Mouse (Mus musculus): ENCODE measurements around the gene Alkal2. TPM values are rescaled to one million over a fixed set of nuclear protein-coding genes. Genes with fewer than 3 reads are reported as not detected.

Gene Alkal2
- polyA plus RNA-seq, 1 experiment from 2014 or later: 0.47 TPM

- no peak overlapping the region for H3K4me2 ChIP-seq (ENCODE audit: low read depth, severe bottlenecking)
- H3K4me3 ChIP-seq (ENCODE audit: low read depth, low read length): no peak overlapping the region
- ATAC-seq (ENCODE audit: insufficient number of reproducible peaks, low FRiP score, low TSS enrichment, low read depth) (no peak), DNase-seq (ENCODE audit: low spot score) (no peak)
- H3K9ac ChIP-seq (ENCODE audit: low read length): no peak overlapping the region
- H3K27me3 ChIP-seq (ENCODE audit: control insufficient read depth, insufficient read depth, low read length): no peaks in the 10 kb centered on the region
- H3K9me3 ChIP-seq (ENCODE audit: control insufficient read depth, low read length): no peaks in the 10 kb centered on the region
- peaks cover 3% of the 10 kb centered on the region for H3K4me1 ChIP-seq (ENCODE audit: control insufficient read depth, insufficient read depth, low read length)
- H3K27ac ChIP-seq (replicated peaks; ENCODE audit: low read depth, low read length): no peak overlapping the region
- H3K36me3 ChIP-seq (ENCODE audit: control insufficient read depth, insufficient read depth, low read length): no peaks in the 10 kb centered on the region
- 91% methylated on average over 2 of the region's 2 CpGs for WGBS
Observed at GRCm38 (mm10) chr12:30909881-30910280, 25.8 kb downstream of the Alkal2 start.

- no peak for DNase-seq (ENCODE audit: low spot score)
- peak overlapping the region; percentile 77 for H3K4me2 ChIP-seq (ENCODE audit: low read depth, severe bottlenecking)
- ATAC-seq (ENCODE audit: insufficient number of reproducible peaks, low FRiP score, low TSS enrichment, low read depth): no peak
- H3K4me1 ChIP-seq (ENCODE audit: control insufficient read depth, insufficient read depth, low read length): peaks cover 3% of the 10 kb centered on the region
- peak overlapping the region; percentile 85 for H3K9ac ChIP-seq (ENCODE audit: low read length)
- H3K27ac ChIP-seq (replicated peaks; ENCODE audit: low read depth, low read length): no peak overlapping the region
- H3K4me3 ChIP-seq (ENCODE audit: low read depth, low read length): peak overlapping the region; percentile 62
- WGBS: 18% methylated on average over 8 of the region's 8 CpGs
- H3K36me3 ChIP-seq (ENCODE audit: control insufficient read depth, insufficient read depth, low read length): no peaks in the 10 kb centered on the region
- H3K27me3 ChIP-seq (ENCODE audit: control insufficient read depth, insufficient read depth, low read length): no peaks in the 10 kb centered on the region
- no peaks in the 10 kb centered on the region for H3K9me3 ChIP-seq (ENCODE audit: control insufficient read depth, low read length)
Observed at GRCm38 (mm10) chr12:30910860-30911259, 26.7 kb downstream of the Alkal2 start.

GRCm38 (mm10) chr12:30911261-30912047 lies 27.3 kb downstream of the Alkal2 start, which contains the start of the genes Acp1 and Sh3yl1:
Gene Acp1, minus strand, starts transcription at chr12:30911589.
Gene Sh3yl1, plus strand, starts transcription at chr12:30911668.
- Histone ChIP-seq H3K4me2 (ENCODE audit: low read depth, severe bottlenecking) (peak within 1 kb of the TSS; percentile 97), H3K27ac (replicated peaks; ENCODE audit: low read depth, low read length) (no peak within 1 kb of the TSS), H3K4me3 (ENCODE audit: low read depth, low read length) (peak within 1 kb of the TSS; percentile 62), H3K9me3 (ENCODE audit: control insufficient read depth, low read length) (no peaks in the 10 kb centered on the region), H3K4me1 (ENCODE audit: control insufficient read depth, insufficient read depth, low read length) (peaks cover 3% of the 10 kb centered on the region), H3K36me3 (ENCODE audit: control insufficient read depth, insufficient read depth, low read length) (no peaks in the 10 kb centered on the region), H3K27me3 (ENCODE audit: control insufficient read depth, insufficient read depth, low read length) (no peaks in the 10 kb centered on the region), H3K9ac (ENCODE audit: low read length) (peak within 1 kb of the TSS; percentile 85)
- under 1% methylated on average over 52 of the region's 52 CpGs for WGBS
- peak; percentile 98 for ATAC-seq (ENCODE audit: insufficient number of reproducible peaks, low FRiP score, low TSS enrichment, low read depth)
- peak; percentile 95 for DNase-seq (ENCODE audit: low spot score)

GRCm38 (mm10) chr12:30912048-30912381 lies 27.9 kb downstream of the Alkal2 start:
- H3K9me3 ChIP-seq (ENCODE audit: control insufficient read depth, low read length): no peaks in the 10 kb centered on the region
- no peak overlapping the region for H3K27ac ChIP-seq (replicated peaks; ENCODE audit: low read depth, low read length)
- H3K4me2 ChIP-seq (ENCODE audit: low read depth, severe bottlenecking): peak overlapping the region; percentile 97

GRCm38 (mm10) chr12:30912840-30913239 lies 28.7 kb downstream of the Alkal2 start:
- Histone ChIP-seq H3K4me3 (ENCODE audit: low read depth, low read length) (no peak overlapping the region), H3K4me1 (ENCODE audit: control insufficient read depth, insufficient read depth, low read length) (peaks cover 3% of the 10 kb centered on the region), H3K9ac (ENCODE audit: low read length) (no peak overlapping the region), H3K4me2 (ENCODE audit: low read depth, severe bottlenecking) (no peak overlapping the region), H3K27ac (replicated peaks; ENCODE audit: low read depth, low read length) (no peak overlapping the region), H3K36me3 (ENCODE audit: control insufficient read depth, insufficient read depth, low read length) (no peaks in the 10 kb centered on the region), H3K9me3 (ENCODE audit: control insufficient read depth, low read length) (no peaks in the 10 kb centered on the region), H3K27me3 (ENCODE audit: control insufficient read depth, insufficient read depth, low read length) (no peaks in the 10 kb centered on the region)
- ATAC-seq (ENCODE audit: insufficient number of reproducible peaks, low FRiP score, low TSS enrichment, low read depth): no peak
- DNase-seq (ENCODE audit: low spot score): no peak
- WGBS: 73% methylated on average over 3 of the region's 3 CpGs

More at GRCm38 (mm10) chr12:30912048-30912381, 27.9 kb downstream of the Alkal2 start:
- no peaks in the 10 kb centered on the region for H3K36me3 ChIP-seq (ENCODE audit: control insufficient read depth, insufficient read depth, low read length)
- peaks cover 3% of the 10 kb centered on the region for H3K4me1 ChIP-seq (ENCODE audit: control insufficient read depth, insufficient read depth, low read length)
- under 1% methylated on average over 19 of the region's 19 CpGs for WGBS
- peak overlapping the region; percentile 61 for H3K9ac ChIP-seq (ENCODE audit: low read length)
- peak overlapping the region; percentile 62 for H3K4me3 ChIP-seq (ENCODE audit: low read depth, low read length)
- ATAC-seq (ENCODE audit: insufficient number of reproducible peaks, low FRiP score, low TSS enrichment, low read depth) (no peak; the same call in 1 of the 2 replicates), DNase-seq (ENCODE audit: low spot score) (no peak)
- no peaks in the 10 kb centered on the region for H3K27me3 ChIP-seq (ENCODE audit: control insufficient read depth, insufficient read depth, low read length)

GRCm38 (mm10) chr12:30922401-30922800 lies 38.3 kb downstream of the Alkal2 start:
- no peak for DNase-seq (ENCODE audit: low spot score)
- WGBS: 88% methylated on average over 3 of the region's 3 CpGs

GRCm38 (mm10) chr12:30928182-30928581 lies 44.1 kb downstream of the Alkal2 start:
- Histone ChIP-seq H3K27me3 (ENCODE audit: control insufficient read depth, insufficient read depth, low read length) (no peaks in the 10 kb centered on the region), H3K9me3 (ENCODE audit: control insufficient read depth, low read length) (no peaks in the 10 kb centered on the region), H3K9ac (ENCODE audit: low read length) (no peak overlapping the region), H3K27ac (replicated peaks; ENCODE audit: low read depth, low read length) (no peak overlapping the region), H3K36me3 (ENCODE audit: control insufficient read depth, insufficient read depth, low read length) (no peaks in the 10 kb centered on the region), H3K4me1 (ENCODE audit: control insufficient read depth, insufficient read depth, low read length) (no peaks in the 10 kb centered on the region), H3K4me2 (ENCODE audit: low read depth, severe bottlenecking) (no peak overlapping the region), H3K4me3 (ENCODE audit: low read depth, low read length) (no peak overlapping the region)
- 87% methylated on average over 6 of the region's 6 CpGs for WGBS
- ATAC-seq (ENCODE audit: insufficient number of reproducible peaks, low FRiP score, low TSS enrichment, low read depth): no peak
- DNase-seq (ENCODE audit: low spot score): no peak

More at GRCm38 (mm10) chr12:30922401-30922800, 38.3 kb downstream of the Alkal2 start:
- H3K4me1 ChIP-seq (ENCODE audit: control insufficient read depth, insufficient read depth, low read length): no peaks in the 10 kb centered on the region
- H3K4me2 ChIP-seq (ENCODE audit: low read depth, severe bottlenecking): no peak overlapping the region
- no peaks in the 10 kb centered on the region for H3K27me3 ChIP-seq (ENCODE audit: control insufficient read depth, insufficient read depth, low read length)
- H3K9ac ChIP-seq (ENCODE audit: low read length): no peak overlapping the region
- H3K36me3 ChIP-seq (ENCODE audit: control insufficient read depth, insufficient read depth, low read length): no peaks in the 10 kb centered on the region
- H3K4me3 ChIP-seq (ENCODE audit: low read depth, low read length): no peak overlapping the region
- no peak overlapping the region for H3K27ac ChIP-seq (replicated peaks; ENCODE audit: low read depth, low read length)
- no peak for ATAC-seq (ENCODE audit: insufficient number of reproducible peaks, low FRiP score, low TSS enrichment, low read depth)
- H3K9me3 ChIP-seq (ENCODE audit: control insufficient read depth, low read length): no peaks in the 10 kb centered on the region

GRCm38 (mm10) chr12:30933299-30933698 lies 49.2 kb downstream of the Alkal2 start:
- H3K27ac ChIP-seq (replicated peaks; ENCODE audit: low read depth, low read length): no peak overlapping the region
- H3K4me3 ChIP-seq (ENCODE audit: low read depth, low read length): no peak overlapping the region
- WGBS: 89% methylated on average over 2 of the region's 2 CpGs
- H3K9ac ChIP-seq (ENCODE audit: low read length): no peak overlapping the region
- H3K9me3 ChIP-seq (ENCODE audit: control insufficient read depth, low read length): no peaks in the 10 kb centered on the region
- H3K4me1 ChIP-seq (ENCODE audit: control insufficient read depth, insufficient read depth, low read length): no peaks in the 10 kb centered on the region
- ATAC-seq (ENCODE audit: insufficient number of reproducible peaks, low FRiP score, low TSS enrichment, low read depth): no peak
- H3K4me2 ChIP-seq (ENCODE audit: low read depth, severe bottlenecking): no peak overlapping the region
- no peaks in the 10 kb centered on the region for H3K36me3 ChIP-seq (ENCODE audit: control insufficient read depth, insufficient read depth, low read length)
- DNase-seq (ENCODE audit: low spot score): no peak
- no peaks in the 10 kb centered on the region for H3K27me3 ChIP-seq (ENCODE audit: control insufficient read depth, insufficient read depth, low read length)
